Mouse (Mus musculus): ENCODE measurements around the gene Rreb1.

The Rreb1 gene

GRCm38 (mm10) chr13:37854031-37854431 lies 75.8 kb downstream of the Rreb1 start:
- DNase-seq (ENCODE audit: low spot score in 2 of 2), result peak in 1 of 2 experiments; percentile 27

GRCm38 (mm10) chr13:37854455-37855220 lies 76.4 kb downstream of the Rreb1 start:
- DNase-seq (ENCODE audit: low spot score in 2 of 2), result no peak

- no peak for DNase-seq (ENCODE audit: low spot score in 2 of 2)
These were observed 77.1 kb downstream of the Rreb1 start for GRCm38 (mm10) chr13:37855221-37855757.

- DNase-seq (ENCODE audit: low spot score in 2 of 2), result no peak
These were observed 77.6 kb downstream of the Rreb1 start for GRCm38 (mm10) chr13:37855765-37856164.

GRCm38 (mm10) chr13:37856537-37856936 lies 78.3 kb downstream of the Rreb1 start:
- DNase-seq (ENCODE audit: low spot score in 2 of 2), result no peak

- DNase-seq (ENCODE audit: low spot score in 2 of 2), result peak; percentile 83
These were observed 79.3 kb downstream of the Rreb1 start for GRCm38 (mm10) chr13:37857284-37858065.

GRCm38 (mm10) chr13:37858066-37858501 lies 79.9 kb downstream of the Rreb1 start:
- no peak for DNase-seq (ENCODE audit: low spot score in 2 of 2)

GRCm38 (mm10) chr13:37858508-37858907 lies 80.3 kb downstream of the Rreb1 start:
- no peak for DNase-seq (ENCODE audit: low spot score in 2 of 2)

- no peak for DNase-seq (ENCODE audit: low spot score in 2 of 2)
These were observed 81.6 kb downstream of the Rreb1 start for GRCm38 (mm10) chr13:37859782-37860181.

- DNase-seq (ENCODE audit: low spot score in 2 of 2), result no peak
These were observed 82.0 kb downstream of the Rreb1 start for GRCm38 (mm10) chr13:37860204-37860603.

- DNase-seq (ENCODE audit: low spot score in 2 of 2), result no peak
These were observed 82.6 kb downstream of the Rreb1 start for GRCm38 (mm10) chr13:37860789-37861188.

GRCm38 (mm10) chr13:37862492-37862891 lies 84.3 kb downstream of the Rreb1 start:
- no peak for DNase-seq (ENCODE audit: low spot score in 2 of 2)

GRCm38 (mm10) chr13:37863643-37864042 lies 85.4 kb downstream of the Rreb1 start:
- no peak for DNase-seq (ENCODE audit: low spot score in 2 of 2)

- no peak for DNase-seq (ENCODE audit: low spot score in 2 of 2)
These were observed 86.5 kb downstream of the Rreb1 start for GRCm38 (mm10) chr13:37864697-37865096.

GRCm38 (mm10) chr13:37866296-37866695 lies 88.1 kb downstream of the Rreb1 start:
- DNase-seq (ENCODE audit: low spot score in 2 of 2), result no peak

- no peak for DNase-seq (ENCODE audit: low spot score in 2 of 2)
These were observed 88.6 kb downstream of the Rreb1 start for GRCm38 (mm10) chr13:37866846-37867245.

- DNase-seq (ENCODE audit: low spot score in 2 of 2), result no peak
These were observed 92.1 kb downstream of the Rreb1 start for GRCm38 (mm10) chr13:37870118-37870908.

- DNase-seq (ENCODE audit: low spot score in 2 of 2), result no peak
These were observed 94.1 kb downstream of the Rreb1 start for GRCm38 (mm10) chr13:37872142-37872835.

- DNase-seq (ENCODE audit: low spot score in 2 of 2), result no peak
These were observed 95.1 kb downstream of the Rreb1 start for GRCm38 (mm10) chr13:37873125-37873891.

GRCm38 (mm10) chr13:37875919-37876318 lies 97.7 kb downstream of the Rreb1 start:
- DNase-seq (ENCODE audit: low spot score in 2 of 2), result no peak
